Mouse (Mus musculus): ENCODE measurements around the gene Ankrd44.

Ankrd44 gene

GRCm38 (mm10) chr1:54759841-54760240 is 166.3 kb downstream of the Ankrd44 start:
- DNase-seq (ENCODE audit: low spot score): no peak

DNA sequence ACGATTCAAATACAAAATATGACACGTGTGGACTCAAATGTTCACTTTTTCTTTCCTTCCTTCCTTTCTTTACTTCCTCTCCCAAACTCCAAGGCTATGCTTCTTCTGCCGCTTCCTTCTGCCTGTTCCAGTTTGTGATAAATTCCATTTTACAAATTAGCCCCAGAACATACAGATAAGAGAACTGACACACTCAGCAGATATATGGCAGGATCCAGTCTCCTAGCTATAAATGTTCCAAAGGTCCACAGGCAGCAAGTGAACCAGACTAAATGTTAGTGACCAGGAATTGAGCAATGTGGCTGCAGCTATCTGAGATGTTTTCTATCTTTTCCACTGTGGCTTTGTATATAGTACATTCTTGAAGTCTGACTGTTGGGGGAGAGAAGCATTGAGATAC is 168.9 kb downstream of the Ankrd44 start:
- no peak for DNase-seq (ENCODE audit: low spot score)

- DNase-seq (ENCODE audit: low spot score): no peak
Measured at GRCm38 (mm10) chr1:54755690-54756365, 170.4 kb downstream of the Ankrd44 start.

DNA sequence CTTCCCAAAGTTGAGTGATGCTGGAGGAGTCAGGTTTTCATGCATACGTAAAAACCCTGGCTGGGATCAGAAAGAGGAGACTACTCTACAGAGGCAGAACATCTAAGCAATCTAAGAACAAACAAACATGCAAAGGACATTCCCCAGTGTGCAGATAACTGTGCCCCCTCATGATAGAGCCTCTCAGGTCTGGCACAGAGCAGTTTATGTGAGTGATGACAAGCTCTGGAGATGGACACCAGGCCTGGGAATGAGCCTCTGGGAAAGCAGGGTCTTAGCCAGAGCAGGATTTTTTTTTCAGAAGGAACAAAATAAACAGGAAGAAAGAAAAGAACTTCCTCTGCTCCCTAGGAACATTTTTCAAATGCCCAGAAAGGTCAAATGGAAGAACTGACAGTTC is 176.2 kb downstream of the Ankrd44 start:
- DNase-seq (ENCODE audit: low spot score): no peak

DNA sequence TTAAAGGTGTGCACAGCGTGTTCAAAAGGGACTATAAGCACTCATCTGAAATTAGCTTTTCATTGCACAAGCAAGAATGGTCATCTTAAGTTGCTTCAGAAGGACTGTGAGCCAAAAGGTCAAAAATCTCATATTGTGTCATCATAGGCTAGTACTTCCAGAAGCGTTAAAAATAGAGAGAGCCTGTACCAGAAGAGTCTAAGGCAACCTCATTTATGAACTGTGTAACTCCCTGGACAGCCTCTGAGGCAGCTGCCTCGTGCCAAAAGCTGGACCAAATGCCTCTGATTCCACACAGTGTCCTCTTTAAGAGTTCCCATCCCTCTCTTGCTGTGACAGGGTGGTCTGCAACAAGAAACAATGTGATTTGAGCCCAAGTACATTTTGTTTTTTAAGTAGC is 176.7 kb downstream of the Ankrd44 start:
- DNase-seq (ENCODE audit: low spot score): no peak

- DNase-seq (ENCODE audit: low spot score): no peak
Measured at GRCm38 (mm10) chr1:54747785-54748420, 178.3 kb downstream of the Ankrd44 start.

GRCm38 (mm10) chr1:54745666-54746065 is 180.5 kb downstream of the Ankrd44 start:
- no peak for DNase-seq (ENCODE audit: low spot score)

GRCm38 (mm10) chr1:54744171-54744570 is 182.0 kb downstream of the Ankrd44 start:
- DNase-seq (ENCODE audit: low spot score): no peak

DNA sequence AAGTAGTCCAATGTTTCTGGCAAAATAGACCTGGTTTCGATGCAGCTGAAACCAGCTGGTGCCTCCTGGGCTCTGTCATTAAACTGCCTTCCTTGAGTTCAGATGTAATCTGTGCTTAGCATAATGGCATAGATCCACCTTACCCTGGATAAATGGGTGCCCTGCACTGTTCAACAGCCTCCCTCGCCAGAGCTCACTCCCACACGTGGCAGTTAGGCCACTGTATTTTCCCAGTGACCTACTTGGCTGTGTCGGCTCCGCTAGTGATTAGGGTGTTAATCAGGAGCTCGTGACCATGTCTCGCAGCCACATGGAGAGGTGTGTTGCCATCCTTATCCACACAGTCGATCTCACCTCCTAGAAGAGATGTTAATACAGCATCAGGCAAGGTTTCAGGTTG is 183.1 kb downstream of the Ankrd44 start:
- no peak for DNase-seq (ENCODE audit: low spot score)

DNA sequence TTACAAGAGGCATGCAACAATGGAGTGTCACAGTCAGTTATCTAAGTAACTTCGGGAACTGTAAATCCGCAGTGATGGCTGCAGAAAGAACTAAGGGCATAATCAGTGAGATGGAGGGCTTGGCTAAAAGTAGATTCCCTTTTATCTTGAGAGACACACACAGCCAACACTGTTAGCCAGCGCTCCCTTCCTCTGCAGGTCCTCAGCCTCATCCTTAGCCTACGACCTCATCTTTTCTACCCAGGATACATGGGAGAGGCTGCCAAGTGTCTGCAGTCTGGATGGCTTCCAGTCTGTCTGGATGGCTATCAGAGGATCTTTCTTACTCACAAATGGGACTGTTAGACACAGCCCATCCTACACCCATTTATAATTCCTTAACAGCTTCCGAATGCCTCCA is 185.3 kb downstream of the Ankrd44 start:
- peak; percentile 9 for DNase-seq (ENCODE audit: low spot score)

DNA sequence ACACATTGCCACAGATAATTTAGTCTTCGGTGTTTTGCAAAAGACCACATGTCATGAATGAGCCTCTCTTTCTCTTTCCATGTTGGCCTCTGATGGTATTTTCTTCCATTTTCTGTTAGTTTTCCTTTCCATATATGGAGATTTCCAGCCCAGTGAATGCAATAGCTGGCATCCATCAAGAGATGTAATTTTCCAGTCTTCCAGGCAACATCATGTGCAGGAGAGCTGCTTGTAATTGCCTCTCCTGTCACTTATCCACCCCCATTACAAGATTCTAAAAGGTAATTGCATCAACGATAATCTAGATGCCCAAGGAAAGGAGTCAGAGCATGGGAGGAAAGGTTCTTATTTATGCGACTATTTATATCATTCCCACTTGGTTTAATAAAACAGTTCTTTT is 188.7 kb downstream of the Ankrd44 start:
- DNase-seq (ENCODE audit: low spot score): no peak

DNA sequence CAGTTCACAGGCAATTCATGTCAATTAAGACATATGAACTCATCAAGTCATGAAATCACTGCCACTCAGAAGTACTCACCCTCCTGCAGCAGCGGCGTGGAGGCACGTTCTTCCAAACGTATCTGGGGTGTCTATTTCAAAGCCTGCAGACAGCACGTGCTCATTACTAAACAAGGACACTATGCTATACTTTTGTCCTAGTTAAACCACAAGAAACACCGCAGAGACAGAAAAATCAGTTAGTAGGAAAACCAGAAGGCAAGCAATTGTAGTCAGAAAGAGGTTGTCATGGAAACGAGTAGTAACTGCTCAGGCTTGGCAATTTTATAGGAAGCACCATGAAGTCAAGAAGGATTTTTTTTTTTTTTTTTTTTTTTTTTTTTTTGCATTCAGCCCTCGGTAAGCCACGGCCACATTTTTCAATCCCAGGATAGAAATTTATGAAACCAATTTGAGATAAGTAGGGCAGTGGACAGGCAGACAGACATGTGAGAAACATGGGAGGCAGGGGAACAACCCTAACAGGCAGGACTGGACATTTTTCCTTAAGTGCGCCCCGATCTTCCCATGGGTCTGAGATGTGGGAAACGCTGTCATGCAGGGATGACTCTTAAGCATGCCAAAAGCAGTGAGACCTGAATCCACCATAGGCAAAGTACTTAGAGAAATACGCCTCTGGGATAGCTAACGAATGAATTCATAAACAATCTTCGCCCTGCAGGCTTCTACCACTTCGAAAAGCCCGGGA is 191.1 kb downstream of the Ankrd44 start:
- no peak for DNase-seq (ENCODE audit: low spot score)

- DNase-seq (ENCODE audit: low spot score): no peak
Measured at GRCm38 (mm10) chr1:54729316-54729715, 196.9 kb downstream of the Ankrd44 start.

DNA sequence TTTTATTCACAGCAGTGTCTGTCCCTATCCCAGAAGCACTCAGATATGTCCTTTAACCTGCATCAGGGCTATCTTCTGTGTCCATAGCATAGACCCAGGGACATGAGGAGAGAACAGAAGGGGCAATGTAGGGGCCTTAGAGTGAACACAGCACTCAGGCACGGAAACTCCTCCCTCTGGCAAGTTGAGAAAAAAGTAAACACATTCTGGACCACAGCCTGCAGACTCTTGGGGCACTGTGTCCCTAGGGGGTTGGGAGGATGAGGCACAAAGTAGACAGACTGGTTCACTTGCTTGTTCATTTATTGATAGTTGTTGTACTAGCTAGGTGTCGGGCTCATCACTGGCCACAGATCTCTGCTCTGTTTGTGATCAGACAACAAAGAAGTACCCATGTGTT is 199.6 kb downstream of the Ankrd44 start:
- DNase-seq (ENCODE audit: low spot score): no peak

DNA sequence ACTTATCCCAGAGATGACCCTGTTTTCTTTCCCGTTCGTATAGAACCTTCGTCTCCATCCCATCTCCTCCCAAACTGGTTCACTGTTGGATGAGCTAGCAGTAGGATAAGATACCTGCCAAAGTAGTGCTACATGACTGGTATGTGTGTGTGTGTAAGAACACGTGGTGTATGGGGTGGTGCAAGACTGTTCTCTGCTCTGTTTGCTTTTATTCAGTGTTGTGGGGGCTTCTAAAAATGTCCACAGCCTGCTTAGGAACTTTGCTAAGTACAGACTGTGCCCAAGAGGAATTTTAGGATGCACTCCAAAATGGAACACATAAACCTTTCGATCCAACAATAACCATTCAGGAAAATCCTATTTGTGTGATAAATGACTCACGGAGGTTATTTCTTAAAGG is 209.3 kb downstream of the Ankrd44 start:
- no peak for DNase-seq (ENCODE audit: low spot score)

- DNase-seq (ENCODE audit: low spot score): no peak
Measured at GRCm38 (mm10) chr1:54715061-54715760, 211.0 kb downstream of the Ankrd44 start.

DNA sequence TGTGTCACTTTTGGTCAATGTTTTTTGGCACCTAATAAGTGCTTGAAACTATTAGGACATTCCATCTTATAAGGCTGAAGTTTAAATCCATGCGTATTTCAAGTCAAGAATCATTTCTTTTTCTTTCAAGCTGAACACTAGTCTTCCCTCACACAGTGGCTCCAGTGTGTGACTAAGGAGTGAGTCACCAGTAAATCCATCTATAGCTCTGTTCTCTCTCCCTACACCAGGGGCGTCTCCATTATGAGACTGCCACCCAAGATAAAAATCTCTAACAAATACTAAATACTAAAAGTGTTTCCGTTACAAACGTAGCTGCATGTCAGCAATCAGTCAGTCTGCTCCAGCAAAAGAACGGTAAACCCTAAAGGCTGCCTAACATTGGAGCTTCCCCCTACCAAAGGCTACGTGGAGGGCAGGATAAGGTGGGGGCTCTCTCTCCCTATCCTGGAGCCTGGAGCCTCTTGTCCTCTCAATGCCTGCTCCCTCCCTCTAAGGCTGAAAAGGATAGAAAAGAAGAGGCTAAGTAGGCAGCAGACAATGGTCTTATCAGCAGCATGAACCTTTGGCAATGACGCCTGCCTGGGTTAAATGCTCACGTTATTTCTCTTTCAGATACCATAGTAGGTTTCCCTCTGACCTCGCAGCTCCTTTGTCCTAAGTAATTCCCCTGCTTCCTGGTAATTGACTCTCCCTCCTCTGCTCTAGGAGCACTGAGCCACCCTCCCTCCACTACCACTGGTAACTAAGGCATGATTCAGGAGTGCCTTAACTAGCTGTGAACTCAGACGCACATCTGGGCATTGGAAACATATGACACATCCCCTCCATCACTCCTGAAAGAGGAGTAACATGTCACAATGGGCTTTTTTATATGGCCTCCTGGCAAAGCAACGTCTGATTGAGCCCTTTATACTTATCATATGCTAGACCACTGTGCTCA is 212.7 kb downstream of the Ankrd44 start:
- DNase-seq (ENCODE audit: low spot score): no peak

DNA sequence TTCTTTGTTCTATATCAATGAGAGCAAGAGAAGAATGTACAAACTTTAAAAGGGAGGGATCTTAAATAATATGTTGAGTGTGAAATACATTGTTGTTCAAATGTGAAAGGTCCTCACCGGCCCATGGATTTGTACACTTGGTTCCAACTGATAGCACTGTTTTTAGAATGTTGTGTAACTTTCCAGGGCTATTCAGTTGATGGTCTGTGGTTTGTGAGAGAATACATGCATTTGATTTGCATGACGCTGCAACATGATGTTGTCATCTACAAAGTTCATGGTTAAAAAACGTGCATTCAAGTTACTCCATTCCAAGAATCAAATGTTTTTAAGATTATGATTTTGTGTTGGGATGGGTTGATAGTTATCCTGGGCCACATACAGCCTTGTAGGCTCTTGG is 214.6 kb downstream of the Ankrd44 start:
- no peak for DNase-seq (ENCODE audit: low spot score)

- DNase-seq (ENCODE audit: low spot score): no peak
Measured at GRCm38 (mm10) chr1:54710550-54710949, 215.6 kb downstream of the Ankrd44 start.

GRCm38 (mm10) chr1:54707888-54708565 is 218.2 kb downstream of the Ankrd44 start:
- no peak for DNase-seq (ENCODE audit: low spot score)
